ENCODE assay signal across 8 mouse cellular contexts in genomic region chr2:73278131-73278854, GRCm38 (mm10). TPM values are rescaled to one million over a fixed set of nuclear protein-coding genes. Genes with fewer than 3 reads are reported as not detected.
A peak's percentile ranks its signal among the peaks of the same experiment; 100 is the strongest.
DNase-seq lines count a peak whose midpoint lies in the region; ATAC-seq lines count a peak whose summit lies in the region.

No protein-coding gene starts in this region.

- ATAC-seq in lung, embryonic 16.5 days (ENCODE audit: low read depth) = peak; percentile 71; the same call in 1 of the 2 replicates

- H3K27ac ChIP-seq in hindbrain, embryonic 10.5 days = peak overlapping the region; percentile 92
- H3K27ac ChIP-seq in lung, embryonic 16.5 days (ENCODE audit: low read length) = no peak overlapping the region

- H3K9ac ChIP-seq in lung, embryonic 16.5 days (ENCODE audit: low read length) = no peak overlapping the region

- peaks cover 81% of the 10 kb centered on the region for H3K27me3 ChIP-seq in hindbrain, embryonic 10.5 days (ENCODE audit: insufficient read depth, poor library complexity, severe bottlenecking)
- H3K27me3 ChIP-seq in lung, embryonic 16.5 days (ENCODE audit: control insufficient read depth, insufficient read depth, low read depth, low read length) = peaks cover 69% of the 10 kb centered on the region

- under 1% methylated on average over 20 of the region's 20 CpGs for WGBS in hindbrain, embryonic 10.5 days
- WGBS in lung, embryonic 16.5 days = 1% methylated on average over 20 of the region's 20 CpGs

- H3K4me1 ChIP-seq in hindbrain, embryonic 10.5 days (replicated peaks) = peaks cover 62% of the 10 kb centered on the region
- peaks cover 26% of the 10 kb centered on the region for H3K4me1 ChIP-seq in lung, embryonic 16.5 days (replicated peaks; ENCODE audit: control insufficient read depth, insufficient read depth, low read length)

- H3K4me3 ChIP-seq in hindbrain, embryonic 10.5 days = peak overlapping the region; percentile 70
- H3K4me3 ChIP-seq in lung, embryonic 16.5 days (ENCODE audit: low read length) = peak overlapping the region; percentile 24

- H3K36me3 ChIP-seq in hindbrain, embryonic 10.5 days = peaks cover 15% of the 10 kb centered on the region
- H3K36me3 ChIP-seq in lung, embryonic 16.5 days (ENCODE audit: control insufficient read depth, insufficient read depth, low read length) = no peaks in the 10 kb centered on the region

- H3K4me2 ChIP-seq in lung, embryonic 16.5 days (ENCODE audit: low read depth, low read length) = peak overlapping the region; percentile 42

- peak; percentile 80 for DNase-seq in MEL-GATA-1-ER (ENCODE audit: extremely low read depth, low read depth)
- peak; percentile 82 for DNase-seq in cerebellum, adult 8-10 months
- peak; percentile 95 for DNase-seq in forelimb bud, embryonic 11.5 days (ENCODE audit: low read depth, low spot score)
- peak; percentile 92 for DNase-seq in hindbrain, embryonic 10.5 days (ENCODE audit: low spot score)
- DNase-seq in layer of hippocampus, adult 9-10 months (ENCODE audit: low spot score) = peak; percentile 68
- peak; percentile 84 for DNase-seq in ovary, postnatal 14 days (ENCODE audit: low spot score)
- DNase-seq in thymus, postnatal 14 days = peak; percentile 90

- no peaks in the 10 kb centered on the region for H3K9me3 ChIP-seq in hindbrain, embryonic 10.5 days
- no peaks in the 10 kb centered on the region for H3K9me3 ChIP-seq in lung, embryonic 16.5 days (ENCODE audit: control insufficient read depth, low read length)

RNA-seq across cellular contexts. Expression of gene Sp9, which starts 6.6 kb away (rescaled TPM):
- 1.9 and 2.3 TPM in 2 replicates for polyA plus RNA-seq in hindbrain, embryonic 10.5 days (2016; fragmentation: Nextera tagmentation; extraction: Ambion mirVana)
- not detected in 2 replicates for polyA plus RNA-seq in lung, embryonic 16.5 days (2015; fragmentation: Nextera tagmentation; extraction: Ambion mirVana)

RNA-seq across cellular contexts. Expression of gene Scrn3, which starts 34.1 kb away (rescaled TPM):
- polyA plus RNA-seq in hindbrain, embryonic 10.5 days (2016; fragmentation: Nextera tagmentation; extraction: Ambion mirVana) = 8.3 and 14.2 TPM in 2 replicates
- polyA plus RNA-seq in lung, embryonic 16.5 days (2015; fragmentation: Nextera tagmentation; extraction: Ambion mirVana) = 21.0 and 21.8 TPM in 2 replicates

RNA-seq across cellular contexts. Expression of gene Cir1, which starts 34.2 kb away (rescaled TPM):
- polyA plus RNA-seq in hindbrain, embryonic 10.5 days (2016; fragmentation: Nextera tagmentation; extraction: Ambion mirVana) = 11.7 and 14.9 TPM in 2 replicates
- 24.6 and 25.0 TPM in 2 replicates for polyA plus RNA-seq in lung, embryonic 16.5 days (2015; fragmentation: Nextera tagmentation; extraction: Ambion mirVana)

RNA-seq across cellular contexts. Expression of gene Ola1, which starts 59.6 kb away (rescaled TPM):
- 76.8 and 105 TPM in 2 replicates for polyA plus RNA-seq in hindbrain, embryonic 10.5 days (2016; fragmentation: Nextera tagmentation; extraction: Ambion mirVana)
- polyA plus RNA-seq in lung, embryonic 16.5 days (2015; fragmentation: Nextera tagmentation; extraction: Ambion mirVana) = 66.5 and 71.8 TPM in 2 replicates
